Mouse (Mus musculus): ENCODE results near the gene Chaf1a. TPM values are rescaled to one million over a fixed set of nuclear protein-coding genes. Genes with fewer than 3 reads are reported as not detected.

Gene Chaf1a
- polyA plus RNA-seq, 1 experiment, result 33.6 TPM

- Histone ChIP-seq H3K4me1 (ENCODE audit: control insufficient read depth, insufficient read depth, low read length) (peaks cover 3% of the 10 kb centered on the region), H3K36me3 (ENCODE audit: control insufficient read depth, insufficient read depth, low read length, poor library complexity, severe bottlenecking) (peaks cover 7% of the 10 kb centered on the region; the same call in 1 of the 2 replicates), H3K4me3 (ENCODE audit: low read depth, low read length) (peak overlapping the region; percentile 66), H3K27ac (ENCODE audit: insufficient read depth, low read length) (peak overlapping the region; percentile 1; the same call in 1 of the 2 replicates), H3K9ac (ENCODE audit: low read depth, poor library complexity, severe bottlenecking) (peak overlapping the region; percentile 55), H3K27me3 (ENCODE audit: control insufficient read depth, insufficient read depth, low read length, poor library complexity, severe bottlenecking) (no peaks in the 10 kb centered on the region), H3K9me3 (replicated peaks; ENCODE audit: control insufficient read depth, insufficient read depth, low read length, poor library complexity, severe bottlenecking) (no peaks in the 10 kb centered on the region)
- TF ChIP-seq EP300 (IDR thresholded peaks at IDR 0.05; ENCODE audit: insufficient read depth, low read depth, low read length) (no peak), POLR2A (IDR thresholded peaks at IDR 0.05; ENCODE audit: insufficient read depth, low read length) (no peak), CTCF (IDR thresholded peaks at IDR 0.05; ENCODE audit: low read depth, low read length) (no peak)
Measured at GRCm38 (mm10) chr17:56036901-56037287, 3.3 kb upstream of the Chaf1a start.

- no peak for TF ChIP-seq EP300 (IDR thresholded peaks at IDR 0.05; ENCODE audit: insufficient read depth, low read depth, low read length)
- no peak for TF ChIP-seq CTCF (IDR thresholded peaks at IDR 0.05; ENCODE audit: low read depth, low read length)
- no peak for TF ChIP-seq POLR2A (IDR thresholded peaks at IDR 0.05; ENCODE audit: insufficient read depth, low read length)
- 0 out of 2 replicates have a peak overlapping the region, but pooled peaks have one; percentile 16 for H3K9ac ChIP-seq (ENCODE audit: low read depth, poor library complexity, severe bottlenecking)
Measured at GRCm38 (mm10) chr17:56038583-56039261, 1.5 kb upstream of the Chaf1a start.

GRCm38 (mm10) chr17:56039345-56039744 is 894 bp upstream of the Chaf1a start:
- Histone ChIP-seq H3K36me3 (ENCODE audit: control insufficient read depth, insufficient read depth, low read length, poor library complexity, severe bottlenecking) (peaks cover 10% of the 10 kb centered on the region), H3K27ac (ENCODE audit: insufficient read depth, low read length) (no peak overlapping the region), H3K4me1 (ENCODE audit: control insufficient read depth, insufficient read depth, low read length) (peaks cover 1% of the 10 kb centered on the region), H3K27me3 (ENCODE audit: control insufficient read depth, insufficient read depth, low read length, poor library complexity, severe bottlenecking) (no peaks in the 10 kb centered on the region), H3K4me3 (ENCODE audit: low read depth, low read length) (no peak overlapping the region), H3K9ac (ENCODE audit: low read depth, poor library complexity, severe bottlenecking) (peak overlapping the region; percentile 66), H3K9me3 (replicated peaks; ENCODE audit: control insufficient read depth, insufficient read depth, low read length, poor library complexity, severe bottlenecking) (no peaks in the 10 kb centered on the region)
- TF ChIP-seq EP300 (IDR thresholded peaks at IDR 0.05; ENCODE audit: insufficient read depth, low read depth, low read length) (no peak), CTCF (IDR thresholded peaks at IDR 0.05; ENCODE audit: low read depth, low read length) (no peak), POLR2A (IDR thresholded peaks at IDR 0.05; ENCODE audit: insufficient read depth, low read length) (no peak)

More at GRCm38 (mm10) chr17:56038583-56039261, 1.5 kb upstream of the Chaf1a start:
- H3K36me3 ChIP-seq (ENCODE audit: control insufficient read depth, insufficient read depth, low read length, poor library complexity, severe bottlenecking), result peaks cover 8% of the 10 kb centered on the region
- H3K27ac ChIP-seq (ENCODE audit: insufficient read depth, low read length), result no peak overlapping the region
- H3K27me3 ChIP-seq (ENCODE audit: control insufficient read depth, insufficient read depth, low read length, poor library complexity, severe bottlenecking), result no peaks in the 10 kb centered on the region
- peaks cover 1% of the 10 kb centered on the region for H3K4me1 ChIP-seq (ENCODE audit: control insufficient read depth, insufficient read depth, low read length)
- H3K4me3 ChIP-seq (ENCODE audit: low read depth, low read length), result no peak overlapping the region
- no peaks in the 10 kb centered on the region for H3K9me3 ChIP-seq (replicated peaks; ENCODE audit: control insufficient read depth, insufficient read depth, low read length, poor library complexity, severe bottlenecking)

- TF ChIP-seq CTCF (IDR thresholded peaks at IDR 0.05; ENCODE audit: low read depth, low read length) (no peak), POLR2A (IDR thresholded peaks at IDR 0.05; ENCODE audit: insufficient read depth, low read length) (no peak), EP300 (IDR thresholded peaks at IDR 0.05; ENCODE audit: insufficient read depth, low read depth, low read length) (no peak)
- H3K9me3 ChIP-seq (replicated peaks; ENCODE audit: control insufficient read depth, insufficient read depth, low read length, poor library complexity, severe bottlenecking), result no peaks in the 10 kb centered on the region
- H3K27ac ChIP-seq (ENCODE audit: insufficient read depth, low read length), result peak overlapping the region; percentile 87
- H3K4me1 ChIP-seq (ENCODE audit: control insufficient read depth, insufficient read depth, low read length), result peaks cover 1% of the 10 kb centered on the region
- H3K36me3 ChIP-seq (ENCODE audit: control insufficient read depth, insufficient read depth, low read length, poor library complexity, severe bottlenecking), result peaks cover 22% of the 10 kb centered on the region
- peak overlapping the region; percentile 96 for H3K4me3 ChIP-seq (ENCODE audit: low read depth, low read length)
- H3K27me3 ChIP-seq (ENCODE audit: control insufficient read depth, insufficient read depth, low read length, poor library complexity, severe bottlenecking), result no peaks in the 10 kb centered on the region
- peak overlapping the region; percentile 97 for H3K9ac ChIP-seq (ENCODE audit: low read depth, poor library complexity, severe bottlenecking)
Measured at GRCm38 (mm10) chr17:56040857-56041163, 571 bp downstream of the Chaf1a start.

- Histone ChIP-seq H3K4me1 (ENCODE audit: control insufficient read depth, insufficient read depth, low read length) (no peaks in the 10 kb centered on the region), H3K9ac (ENCODE audit: low read depth, poor library complexity, severe bottlenecking) (no peak overlapping the region), H3K27ac (ENCODE audit: insufficient read depth, low read length) (no peak overlapping the region), H3K9me3 (replicated peaks; ENCODE audit: control insufficient read depth, insufficient read depth, low read length, poor library complexity, severe bottlenecking) (no peaks in the 10 kb centered on the region), H3K27me3 (ENCODE audit: control insufficient read depth, insufficient read depth, low read length, poor library complexity, severe bottlenecking) (no peaks in the 10 kb centered on the region), H3K36me3 (ENCODE audit: control insufficient read depth, insufficient read depth, low read length, poor library complexity, severe bottlenecking) (peaks cover 62% of the 10 kb centered on the region), H3K4me3 (ENCODE audit: low read depth, low read length) (no peak overlapping the region)
- TF ChIP-seq EP300 (IDR thresholded peaks at IDR 0.05; ENCODE audit: insufficient read depth, low read depth, low read length) (no peak), CTCF (IDR thresholded peaks at IDR 0.05; ENCODE audit: low read depth, low read length) (no peak), POLR2A (IDR thresholded peaks at IDR 0.05; ENCODE audit: insufficient read depth, low read length) (no peak)
Measured at GRCm38 (mm10) chr17:56051369-56051768, 11.1 kb downstream of the Chaf1a start.

GRCm38 (mm10) chr17:56054938-56055337 is 14.7 kb downstream of the Chaf1a start:
- Histone ChIP-seq H3K9me3 (replicated peaks; ENCODE audit: control insufficient read depth, insufficient read depth, low read length, poor library complexity, severe bottlenecking) (no peaks in the 10 kb centered on the region), H3K4me3 (ENCODE audit: low read depth, low read length) (no peak overlapping the region), H3K27ac (ENCODE audit: insufficient read depth, low read length) (no peak overlapping the region), H3K36me3 (ENCODE audit: control insufficient read depth, insufficient read depth, low read length, poor library complexity, severe bottlenecking) (peaks cover 56% of the 10 kb centered on the region), H3K4me1 (ENCODE audit: control insufficient read depth, insufficient read depth, low read length) (no peaks in the 10 kb centered on the region), H3K9ac (ENCODE audit: low read depth, poor library complexity, severe bottlenecking) (no peak overlapping the region), H3K27me3 (ENCODE audit: control insufficient read depth, insufficient read depth, low read length, poor library complexity, severe bottlenecking) (no peaks in the 10 kb centered on the region)
- no peak for TF ChIP-seq POLR2A (IDR thresholded peaks at IDR 0.05; ENCODE audit: insufficient read depth, low read length)
- TF ChIP-seq CTCF (IDR thresholded peaks at IDR 0.05; ENCODE audit: low read depth, low read length), result no peak
- no peak for TF ChIP-seq EP300 (IDR thresholded peaks at IDR 0.05; ENCODE audit: insufficient read depth, low read depth, low read length)
